Mouse (Mus musculus) stomach, postnatal 0 days (tissue): ENCODE data around the gene 9930111J21Rik1. TPM values are rescaled to one million over a fixed set of nuclear protein-coding genes. Genes with fewer than 3 reads are reported as not detected.
A peak's percentile ranks its signal among the peaks of the same experiment; 100 is the strongest.
"Not testable (repeated sequence)": the region's sequence is repeated elsewhere in the genome, so short reads cannot be mapped to it uniquely, and the experiment has no call there.

ENCODE experiments used
- ATAC-seq: fragments of 200-750 bp; cut with Nextera tagmentation; 2 replicates; pipeline ENCODE4 v1.8.0; 2017; ENCODE audit not compliant: low FRiP score, low TSS enrichment
- DNase-seq: peaks from one replicate; pipeline ENCODE4 v3.0.0-alpha.2; 2016; ENCODE audit warnings: low spot score
- H3K27ac ChIP-seq: fragments of 300-500 bp; sonication (generic); replicated peaks from 2 replicates; pipeline ENCODE4 v1.5.1; 2014; ENCODE audit warnings: mild to moderate bottlenecking, control low read depth
- H3K27me3 ChIP-seq: fragments of 300-500 bp; sonication (generic); 2 replicates; pipeline ENCODE4 v1.6.1; 2014; ENCODE audit warnings: low read length; ENCODE audit not compliant: control insufficient read depth, insufficient read depth
- H3K36me3 ChIP-seq: fragments of 300-500 bp; sonication (generic); 2 replicates; pipeline ENCODE4 v1.6.1; 2014; ENCODE audit warnings: low read length, mixed read lengths; ENCODE audit not compliant: control insufficient read depth, insufficient read depth
- H3K4me1 ChIP-seq: fragments of 300-500 bp; sonication (generic); replicated peaks from 2 replicates; pipeline ENCODE4 v1.6.1; 2014; ENCODE audit warnings: antibody characterized with exemption; ENCODE audit not compliant: control insufficient read depth, insufficient read depth
- H3K4me2 ChIP-seq: fragments of 300-500 bp; sonication (generic); replicated peaks from 2 replicates; pipeline ENCODE4 v1.6.1; 2014; ENCODE audit warnings: low read depth, mild to moderate bottlenecking, control low read depth, moderate library complexity
- H3K4me3 ChIP-seq: fragments of 300-500 bp; sonication (generic); 2 replicates; pipeline ENCODE4 v1.5.1; 2014; ENCODE audit warnings: low read depth, low read length, control low read depth
- H3K9ac ChIP-seq: fragments of 300-500 bp; sonication (generic); 2 replicates; pipeline ENCODE4 v1.6.1; 2014; ENCODE audit warnings: mild to moderate bottlenecking, low read length, control low read depth, mixed read lengths
- H3K9me3 ChIP-seq: fragments of 300-500 bp; sonication (generic); 2 replicates; pipeline ENCODE4 v1.6.1; 2016; ENCODE audit warnings: low read length; ENCODE audit not compliant: control insufficient read depth
- WGBS: fragments of 180-500 bp; shearing (Covaris S2); extraction: QIAGEN DNeasy Blood & Tissue Kit; methylation state at CpG from one replicate; pipeline ENCODE4 v1.1.7; 2014; 5-methylcytosine and 5-hydroxymethylcytosine counted together
- polyA plus RNA-seq: library from polyadenylated mRNA; unstranded; fragments of >200 nt; fragmentation: Nextera tagmentation; extraction: Ambion mirVana; gene quantifications from 2 replicates; pipeline ENCODE4 v1.2.1, GENCODE M21; 2015

9930111J21Rik1 gene
- polyA plus RNA-seq: 0.34 and 0.48 TPM in 2 replicates

DNA sequence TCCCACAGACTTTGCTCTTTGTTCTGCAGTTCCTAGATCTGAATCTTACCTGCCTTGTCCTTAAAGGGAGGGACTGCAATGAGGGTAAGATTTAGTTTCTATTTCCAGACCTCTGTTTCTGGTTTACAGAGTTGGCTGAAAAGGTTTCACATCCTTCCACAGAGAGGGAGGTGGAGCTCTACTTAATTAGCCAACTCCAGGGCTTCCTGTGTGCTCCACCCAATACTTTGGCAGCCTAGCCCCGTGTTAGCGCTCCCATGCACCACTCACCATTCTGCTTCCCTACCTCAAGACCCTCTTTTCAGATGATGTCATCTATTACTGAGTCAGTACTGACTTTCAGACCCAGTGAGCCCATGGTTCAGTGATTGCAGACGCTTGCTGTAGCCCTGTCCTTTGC is at the start of gene 9930111J21Rik1:
9930111J21Rik1 (minus strand) TSS at position 148 of the 400 bp plus-strand sequence.
- ATAC-seq, H3K9ac ChIP-seq, DNase-seq, H3K4me1 ChIP-seq, H3K9me3 ChIP-seq, H3K27me3 ChIP-seq, H3K4me2 ChIP-seq, H3K27ac ChIP-seq, H3K4me3 ChIP-seq, H3K36me3 ChIP-seq: not testable (repeated sequence)
- WGBS: no CpG with 5 or more reads among the region's 3 CpGs

DNA sequence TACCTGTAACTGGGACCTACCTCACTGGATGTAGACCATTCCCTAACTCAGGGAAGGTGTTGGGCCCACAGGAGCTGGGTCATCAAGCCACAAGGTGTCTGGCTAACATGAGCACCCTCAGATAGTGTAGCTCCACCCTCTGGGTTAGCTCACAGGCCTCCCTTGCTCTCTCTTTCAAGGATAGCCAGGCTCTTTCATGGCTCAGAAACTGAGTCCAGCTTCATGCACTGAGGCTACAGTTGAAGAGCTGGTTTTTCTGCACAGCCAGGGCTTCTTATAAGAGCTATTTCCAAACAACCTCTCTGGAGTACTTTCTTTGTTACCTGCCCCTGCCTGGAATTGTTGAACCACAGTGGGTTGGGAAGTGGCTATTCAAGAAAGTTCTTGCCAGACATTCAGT is 32.9 kb upstream of the 9930111J21Rik1 start:
- not testable (repeated sequence) for H3K27me3 ChIP-seq, H3K9ac ChIP-seq, H3K27ac ChIP-seq, H3K4me2 ChIP-seq, H3K36me3 ChIP-seq, ATAC-seq, H3K4me1 ChIP-seq, H3K9me3 ChIP-seq, DNase-seq, H3K4me3 ChIP-seq

DNA sequence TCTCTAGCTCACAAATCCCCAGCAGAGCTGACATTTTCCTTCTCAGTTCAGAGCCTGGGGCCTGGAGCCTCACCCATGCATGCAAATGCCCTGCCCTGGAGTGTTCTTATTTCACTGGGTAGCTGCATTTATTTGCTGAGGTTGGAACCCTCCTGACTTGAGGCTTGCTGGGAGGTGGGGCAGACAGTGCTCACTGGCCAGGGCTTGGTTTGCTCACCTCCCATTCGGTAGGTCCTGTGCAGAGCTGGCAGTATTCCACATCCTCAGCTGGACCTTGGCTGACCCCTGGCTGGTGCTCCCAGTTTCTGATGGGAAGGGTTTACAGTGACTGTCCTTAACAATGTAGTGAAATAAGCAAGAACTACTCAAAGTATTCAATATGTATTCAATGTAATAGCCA is 27.6 kb upstream of the 9930111J21Rik1 start:
- not testable (repeated sequence) for DNase-seq, H3K27ac ChIP-seq, H3K4me3 ChIP-seq, H3K4me1 ChIP-seq, H3K27me3 ChIP-seq, H3K4me2 ChIP-seq, H3K9ac ChIP-seq, H3K9me3 ChIP-seq, H3K36me3 ChIP-seq
- whole genome bisulfite sequencing: 11% methylated on average over 1 of the region's 1 CpGs
- ATAC-seq: 0 out of 2 replicates have a peak, but pooled peaks have one; percentile 12

DNA sequence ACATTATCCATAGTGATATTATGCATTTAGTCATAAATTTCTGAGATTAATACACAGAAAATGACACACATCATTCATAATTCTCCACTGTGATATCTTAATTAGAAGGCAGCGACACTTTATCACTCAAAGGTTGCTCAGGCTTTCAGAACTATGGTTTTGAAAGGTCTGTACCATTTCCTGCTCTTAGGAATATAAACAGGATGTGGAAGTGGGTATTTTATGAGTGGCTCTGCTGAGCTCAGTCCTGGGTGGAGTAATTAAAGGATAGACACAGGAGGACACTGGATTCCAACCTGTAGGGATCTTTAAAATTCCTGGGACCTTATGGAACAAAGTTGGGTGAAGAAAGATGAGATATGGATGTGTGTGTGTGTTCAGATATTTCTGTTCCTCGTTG is 27.1 kb upstream of the 9930111J21Rik1 start:
- DNase-seq, H3K27me3 ChIP-seq, H3K9ac ChIP-seq, H3K4me2 ChIP-seq, H3K27ac ChIP-seq, ATAC-seq, H3K9me3 ChIP-seq, H3K4me3 ChIP-seq, H3K36me3 ChIP-seq, H3K4me1 ChIP-seq: not testable (repeated sequence)
- WGBS: 64% methylated on average over 2 of the region's 2 CpGs

DNA sequence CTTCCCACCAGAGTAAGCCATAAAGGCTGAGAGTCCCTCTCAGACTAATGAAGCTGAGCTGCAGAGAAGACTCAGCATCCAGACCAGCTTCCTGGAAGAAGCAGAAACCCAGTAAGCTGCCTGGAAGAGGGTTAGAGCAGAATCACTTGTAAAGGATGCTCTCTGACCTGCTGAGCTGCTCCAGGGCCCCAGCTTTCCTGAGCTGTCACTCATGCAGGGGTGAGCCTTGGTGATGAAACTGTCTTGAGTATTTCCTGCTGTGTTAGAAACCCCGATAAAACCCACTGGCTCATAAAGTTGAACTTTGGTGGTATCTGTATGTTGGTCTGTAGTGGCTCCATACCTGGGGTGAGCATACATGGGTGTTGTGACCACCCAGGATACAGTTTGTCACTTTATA is 21.2 kb upstream of the 9930111J21Rik1 start:
- H3K27me3 ChIP-seq, H3K4me2 ChIP-seq, H3K4me1 ChIP-seq, ATAC-seq, H3K36me3 ChIP-seq, H3K9me3 ChIP-seq, DNase-seq, H3K27ac ChIP-seq, H3K9ac ChIP-seq, H3K4me3 ChIP-seq: not testable (repeated sequence)
- WGBS: 78% methylated on average over 1 of the region's 1 CpGs

DNA sequence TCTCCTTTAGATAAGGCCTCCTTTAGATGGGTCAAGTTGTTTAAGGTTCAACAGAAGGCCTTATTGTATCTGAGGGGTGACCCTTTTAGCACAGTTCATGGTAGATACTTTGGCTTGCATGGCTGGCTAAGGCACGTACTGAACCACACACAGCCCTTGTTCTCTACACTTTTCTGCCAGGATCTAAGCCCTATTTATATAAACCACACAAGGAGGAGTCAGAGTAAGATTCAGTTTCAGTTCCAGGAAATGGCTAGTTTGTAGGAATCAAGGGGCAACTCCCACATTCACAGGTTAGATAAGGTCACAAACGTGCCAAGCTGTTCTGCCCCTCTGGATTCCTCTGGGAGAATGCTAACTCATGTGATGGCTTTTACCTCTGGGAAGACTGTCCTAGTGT is 14.8 kb upstream of the 9930111J21Rik1 start, which contains the start of gene Tgtp1:
Tgtp1 (minus strand) TSS at position 155 of the 400 bp plus-strand sequence.
- not testable (repeated sequence) for DNase-seq, H3K27me3 ChIP-seq, H3K9me3 ChIP-seq, H3K4me3 ChIP-seq, H3K4me1 ChIP-seq, H3K4me2 ChIP-seq, H3K36me3 ChIP-seq, H3K9ac ChIP-seq, H3K27ac ChIP-seq
- WGBS: 16% methylated on average over 2 of the region's 2 CpGs
- peak; percentile 64 for ATAC-seq

DNA sequence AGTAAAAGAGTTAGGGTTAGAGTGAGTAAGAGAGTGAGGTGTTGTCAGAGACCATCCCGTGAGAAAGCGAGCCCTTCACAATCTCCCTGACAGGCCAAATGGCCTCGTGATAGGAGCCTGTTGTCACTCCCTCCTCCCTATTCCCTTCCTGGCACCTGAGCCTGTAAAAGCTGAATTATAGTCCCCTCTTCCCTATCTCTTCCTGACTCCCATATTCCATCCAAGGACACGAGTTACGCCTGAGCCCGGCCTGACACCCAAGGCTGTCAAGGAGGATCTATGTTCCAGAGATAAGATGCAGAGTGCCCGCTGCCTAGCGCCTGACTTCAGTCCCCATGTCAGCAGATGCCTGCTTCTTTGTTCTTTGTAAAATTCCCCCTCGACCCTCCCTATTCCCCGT is 14.1 kb upstream of the 9930111J21Rik1 start:
- WGBS: 37% methylated on average over 10 of the region's 10 CpGs
- not testable (repeated sequence) for DNase-seq, H3K4me3 ChIP-seq, H3K27ac ChIP-seq, H3K4me1 ChIP-seq, ATAC-seq, H3K4me2 ChIP-seq, H3K9ac ChIP-seq, H3K27me3 ChIP-seq, H3K36me3 ChIP-seq, H3K9me3 ChIP-seq

DNA sequence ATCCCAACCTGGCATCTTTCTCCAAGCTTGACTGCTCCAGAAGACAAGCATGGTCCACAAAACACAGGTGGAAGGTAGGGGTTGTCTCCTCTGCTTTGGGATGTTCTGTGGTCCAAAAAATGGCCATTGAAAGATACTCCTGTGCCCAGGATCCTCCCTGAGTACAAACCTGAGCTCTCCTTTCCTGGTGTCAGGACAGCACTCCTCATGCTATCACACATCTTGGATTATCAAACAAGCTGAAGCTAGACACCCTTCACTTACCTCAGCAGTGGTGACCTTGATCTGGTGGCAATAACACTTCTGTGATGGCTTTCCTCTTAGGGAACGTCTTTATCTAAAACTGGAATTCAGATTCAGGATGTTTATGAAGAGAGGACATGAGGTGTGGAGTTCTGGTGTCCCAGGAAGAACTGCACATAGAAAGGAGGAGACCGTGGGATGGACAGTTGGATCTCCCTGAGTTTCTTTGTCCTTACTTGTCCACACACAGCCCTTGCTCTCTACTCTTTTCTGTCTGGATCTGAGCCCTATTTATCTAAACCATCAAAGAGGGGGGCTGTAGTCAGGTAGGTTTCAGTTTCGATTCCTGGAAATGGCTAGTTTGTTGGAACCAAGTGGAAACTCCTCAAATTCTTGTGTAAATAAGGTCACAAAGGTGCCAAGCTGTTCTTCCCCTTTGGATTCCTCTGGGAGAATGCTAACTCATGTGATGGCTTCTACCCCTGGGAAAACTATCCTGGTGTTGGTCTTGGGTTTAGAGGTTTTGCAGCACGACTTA is 12.7 kb upstream of the 9930111J21Rik1 start, which contains the start of gene Gm12185:
Gm12185 (minus strand) TSS at position 487 of the 781 bp plus-strand sequence.
- not testable (repeated sequence) for H3K27ac ChIP-seq, H3K4me2 ChIP-seq, H3K27me3 ChIP-seq, H3K4me1 ChIP-seq, DNase-seq, H3K9ac ChIP-seq, ATAC-seq, H3K36me3 ChIP-seq, H3K9me3 ChIP-seq, H3K4me3 ChIP-seq
- 41% methylated on average over 4 of the region's 4 CpGs for WGBS

DNA sequence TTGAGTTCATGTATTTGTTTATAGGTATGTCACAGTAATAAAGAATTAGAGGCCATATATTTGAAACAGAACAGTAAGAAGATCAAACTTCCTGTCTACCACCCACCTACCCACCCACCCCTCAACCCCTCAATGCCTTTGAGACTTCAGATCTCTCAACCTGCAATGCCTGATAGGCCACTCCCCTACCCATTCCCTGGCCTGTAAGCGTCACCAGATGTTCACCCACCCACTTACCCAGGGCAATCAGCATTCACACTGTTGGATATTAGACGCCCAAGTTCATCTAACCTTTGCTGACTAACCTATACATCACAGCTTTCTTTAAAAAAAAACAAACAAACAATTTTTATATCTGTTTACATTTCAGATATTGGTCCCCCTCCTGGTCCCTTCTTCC is 10.8 kb upstream of the 9930111J21Rik1 start:
- not testable (repeated sequence) for DNase-seq, H3K4me1 ChIP-seq, H3K27ac ChIP-seq, H3K4me2 ChIP-seq, ATAC-seq, H3K9ac ChIP-seq, H3K9me3 ChIP-seq, H3K4me3 ChIP-seq, H3K36me3 ChIP-seq, H3K27me3 ChIP-seq
- WGBS: 68% methylated on average over 1 of the region's 2 CpGs
